ENCODE assay signal across 10 mouse cellular contexts in the genomic region with DNA sequence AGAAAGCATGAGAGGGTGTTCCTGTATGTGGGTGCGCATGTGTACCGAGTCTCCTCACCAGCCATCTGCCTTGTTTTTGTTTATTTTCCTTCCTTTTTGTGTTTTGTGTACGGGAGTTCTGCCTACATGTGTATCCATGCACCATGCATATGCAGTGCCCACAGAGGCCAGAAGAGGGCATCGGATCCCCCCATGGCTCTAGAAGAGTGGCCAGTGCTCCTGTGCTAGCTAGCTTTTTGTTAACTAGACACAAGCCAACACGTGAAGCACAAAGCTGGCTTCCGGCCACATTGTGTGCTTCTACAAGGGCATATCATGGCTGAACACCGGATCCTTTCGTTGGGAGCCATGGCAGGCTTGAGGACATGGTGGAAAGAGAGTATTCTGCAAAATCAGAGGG. TPM values are rescaled to one million over a fixed set of nuclear protein-coding genes. Genes with fewer than 3 reads are reported as not detected.
A peak's percentile ranks its signal among the peaks of the same experiment; 100 is the strongest.
DNase-seq lines count a peak whose midpoint lies in the region; ATAC-seq lines count a peak whose summit lies in the region.
"Had no signal": no experiment of that assay in that cellular context is flagged by ENCODE, and none has a peak within 500 bp of the region (broad histone marks: within the 10 kb centered on the region; RNA-seq: fewer than 3 reads in every experiment).

No protein-coding gene starts in this region.

- H3K27ac ChIP-seq in heart, embryonic 12.5 days (ENCODE audit: poor library complexity, severe bottlenecking): no peak overlapping the region
- no peak overlapping the region for H3K27ac ChIP-seq in midbrain, embryonic 13.5 days
- H3K27ac ChIP-seq: embryonic facial prominence, embryonic 15.5 days; liver, embryonic 15.5 days had no signal

- ATAC-seq in heart, embryonic 12.5 days (ENCODE audit: insufficient number of reproducible peaks, low FRiP score): no peak
- peak; percentile 69; the same call in 1 of the 2 replicates for ATAC-seq in midbrain, embryonic 13.5 days

- H3K4me3 ChIP-seq in heart, embryonic 12.5 days: no peak overlapping the region
- no peak overlapping the region for H3K4me3 ChIP-seq in midbrain, embryonic 13.5 days (replicated peaks)
- H3K4me3 ChIP-seq: embryonic facial prominence, embryonic 15.5 days; liver, embryonic 15.5 days had no signal

- no peaks in the 10 kb centered on the region for H3K36me3 ChIP-seq in heart, embryonic 12.5 days
- no peaks in the 10 kb centered on the region for H3K36me3 ChIP-seq in midbrain, embryonic 13.5 days
- H3K36me3 ChIP-seq: embryonic facial prominence, embryonic 15.5 days; liver, embryonic 15.5 days had no signal

- no peak overlapping the region for H3K9ac ChIP-seq in heart, embryonic 12.5 days
- H3K9ac ChIP-seq in midbrain, embryonic 13.5 days (replicated peaks): no peak overlapping the region
- H3K9ac ChIP-seq: embryonic facial prominence, embryonic 15.5 days; liver, embryonic 15.5 days had no signal

- intact Hi-C loops in heart, postnatal 14 days (cut with DNase I): no loop called here

- 38% methylated on average over 8 of the region's 8 CpGs for WGBS in heart, embryonic 12.5 days
- 35% methylated on average over 8 of the region's 8 CpGs for WGBS in midbrain, embryonic 13.5 days

- H3K4me1 ChIP-seq in heart, embryonic 12.5 days (replicated peaks): 0 out of 2 replicates have a peak, but pooled peaks cover 7% of the 10 kb centered on the region
- H3K4me1 ChIP-seq in midbrain, embryonic 13.5 days (replicated peaks): no peaks in the 10 kb centered on the region
- H3K4me1 ChIP-seq: embryonic facial prominence, embryonic 15.5 days; liver, embryonic 15.5 days had no signal

- H3K27me3 ChIP-seq in heart, embryonic 12.5 days (replicated peaks): peaks cover 5% of the 10 kb centered on the region; the same call in 1 of the 2 replicates
- no peaks in the 10 kb centered on the region for H3K27me3 ChIP-seq in midbrain, embryonic 13.5 days
- H3K27me3 ChIP-seq: embryonic facial prominence, embryonic 15.5 days; liver, embryonic 15.5 days had no signal

- DNase-seq in heart, postnatal 14 days: peak; percentile 46 to 68
- peak; percentile 61 for DNase-seq in 3T3-L1 (ENCODE audit: low read depth, low spot score)
- peak; percentile 72 for DNase-seq in MN1 (ENCODE audit: low spot score)
- DNase-seq in cerebellum, postnatal 14 days: peak; percentile 78 to 87
- DNase-seq in kidney, adult 8-10 months: peak; percentile 38 to 68
- DNase-seq in thymus, postnatal 36 days: peak; percentile 58 to 61

- no peak overlapping the region for H3K4me2 ChIP-seq in heart, embryonic 12.5 days
- no peak overlapping the region for H3K4me2 ChIP-seq in midbrain, embryonic 13.5 days (replicated peaks)
- H3K4me2 ChIP-seq: embryonic facial prominence, embryonic 15.5 days; liver, embryonic 15.5 days had no signal

- no peaks in the 10 kb centered on the region for H3K9me3 ChIP-seq in heart, embryonic 12.5 days (replicated peaks)
- no peaks in the 10 kb centered on the region for H3K9me3 ChIP-seq in midbrain, embryonic 13.5 days
- H3K9me3 ChIP-seq: embryonic facial prominence, embryonic 15.5 days; liver, embryonic 15.5 days had no signal

RNA-seq across cellular contexts. Expression of gene Pemt, which starts 24.3 kb away (rescaled TPM):
- total RNA-seq in heart, postnatal 14 days (2021): 1 to 10 TPM; 1.3 to 1.9 TPM
- 11.7 and 12.6 TPM in 2 replicates for polyA plus RNA-seq in heart, embryonic 12.5 days (2016; fragmentation: Nextera tagmentation; extraction: Ambion mirVana)
- polyA plus RNA-seq in midbrain, embryonic 13.5 days (2015; fragmentation: Nextera tagmentation; extraction: Ambion mirVana): 5.6 and 6.9 TPM in 2 replicates

RNA-seq across cellular contexts. Expression of gene Rai1, which starts 34.2 kb away (rescaled TPM):
- total RNA-seq in heart, postnatal 14 days (2021): 10 to 100 TPM; 32.6 to 33.1 TPM
- polyA plus RNA-seq in heart, embryonic 12.5 days (2016; fragmentation: Nextera tagmentation; extraction: Ambion mirVana): 22.2 and 29.9 TPM in 2 replicates
- polyA plus RNA-seq in midbrain, embryonic 13.5 days (2015; fragmentation: Nextera tagmentation; extraction: Ambion mirVana): 32.7 and 33.8 TPM in 2 replicates
